Mouse (Mus musculus) CH12.LX (cell line): ENCODE data around the gene Trmu. TPM values are rescaled to one million over a fixed set of nuclear protein-coding genes. Genes with fewer than 3 reads are reported as not detected.

Source experiments
- DNase-seq: peaks from one replicate; pipeline ENCODE4 v3.0.0-alpha.2; 2013; ENCODE audit errors: extremely low read depth
- H3K27ac ChIP-seq: 2 replicates; pipeline ENCODE4 v1.5.1; 2012; ENCODE audit warnings: low read depth, mild to moderate bottlenecking, control low read depth, moderate library complexity; ENCODE audit not compliant: insufficient read depth
- H3K27me3 ChIP-seq: replicated peaks from 2 replicates; pipeline ENCODE3; 2012; ENCODE audit warnings: inconsistent platforms
- H3K36me3 ChIP-seq, 2 experiments: replicated peaks in 1 of 2; 2 replicates each; pipeline versions ENCODE3 to v1.6.1; 2012; ENCODE audit warnings: inconsistent platforms in 1 of 2, low read length in 1 of 2, mild to moderate bottlenecking in 1 of 2, mixed read lengths in 1 of 2, moderate library complexity in 1 of 2; ENCODE audit not compliant: control insufficient read depth in 1 of 2, insufficient read depth in 1 of 2
- H3K4me1 ChIP-seq, 2 experiments: 2 replicates each; pipeline ENCODE4 v1.6.1; 2012; ENCODE audit warnings: inconsistent platforms in 1 of 2, moderate library complexity in 1 of 2; ENCODE audit not compliant: insufficient read depth in 2 of 2, control insufficient read depth in 1 of 2
- H3K4me2 ChIP-seq: 2 replicates; pipeline ENCODE4 v1.6.1; 2012; ENCODE audit warnings: low read depth, mild to moderate bottlenecking, control low read depth; ENCODE audit not compliant: poor library complexity, insufficient read depth, severe bottlenecking
- H3K4me3 ChIP-seq, 3 experiments: fragments of 150-350 bp in 1 of 3; sonication (generic) in 1 of 3; replicated peaks in 1 of 3; 2 replicates each; pipeline versions ENCODE3 to v1.5.1; 2011 to 2012; ENCODE audit warnings: low read depth in 2 of 3, low read length in 2 of 3, mild to moderate bottlenecking in 2 of 3, moderate library complexity in 2 of 3, control low read depth in 1 of 3, improper control_type of control experiment in 1 of 3, inconsistent platforms in 1 of 3, mixed read lengths in 1 of 3; ENCODE audit not compliant: poor library complexity in 1 of 3
- H3K79me2 ChIP-seq: replicated peaks from 2 replicates; pipeline ENCODE4 v1.6.1; 2012; ENCODE audit warnings: mild to moderate bottlenecking, moderate library complexity; ENCODE audit not compliant: control insufficient read depth, poor library complexity, insufficient read depth, severe bottlenecking; ENCODE audit errors: extremely low read depth
- H3K9ac ChIP-seq: 2 replicates; pipeline ENCODE4 v1.6.1; 2012; ENCODE audit warnings: low read depth, mild to moderate bottlenecking, control low read depth, moderate library complexity; ENCODE audit not compliant: insufficient read depth
- H3K9me3 ChIP-seq: replicated peaks from 2 replicates; pipeline ENCODE3; 2012; ENCODE audit warnings: low read length, inconsistent platforms, mixed read lengths
- BHLHE40 ChIP-seq: IDR thresholded peaks from 2 replicates; pipeline ENCODE4 v1.6.1; 2011; ENCODE audit warnings: mild to moderate bottlenecking, low read depth, low read length, improper control_type of control experiment
- CHD1 ChIP-seq: IDR thresholded peaks from 2 replicates; pipeline ENCODE4 v1.6.1; 2012; ENCODE audit warnings: low read depth, low read length, improper control_type of control experiment, inconsistent platforms
- CHD2 ChIP-seq: IDR thresholded peaks from 2 replicates; pipeline ENCODE4 v1.6.1; 2011; ENCODE audit warnings: low read length, improper control_type of control experiment
- CTCF ChIP-seq, 2 experiments: IDR thresholded peaks in 1 of 2; conservative IDR thresholded peaks in 1 of 2; 2 replicates each; pipeline ENCODE4 v1.5.1; 2011 to 2012; ENCODE audit warnings: low read depth in 2 of 2, low read length in 2 of 2, improper control_type of control experiment in 1 of 2, inconsistent platforms in 1 of 2, mild to moderate bottlenecking in 1 of 2, moderate library complexity in 1 of 2
- E2F4 ChIP-seq: IDR thresholded peaks from 2 replicates; pipeline ENCODE4 v1.6.1; 2011; ENCODE audit warnings: low read depth, low read length, improper control_type of control experiment; ENCODE audit not compliant: insufficient replicate concordance
- ELF1 ChIP-seq: IDR thresholded peaks from 2 replicates; pipeline ENCODE4 v1.6.1; 2014; ENCODE audit warnings: low read depth, mild to moderate bottlenecking, inconsistent platforms, low read length, improper control_type of control experiment
- EP300 ChIP-seq: IDR thresholded peaks from 2 replicates; pipeline ENCODE4 v1.6.1; 2011; ENCODE audit warnings: low read length, improper control_type of control experiment
- ETS1 ChIP-seq: conservative IDR thresholded peaks from 2 replicates; pipeline ENCODE4 v1.6.1; 2012; ENCODE audit warnings: low read depth, mild to moderate bottlenecking, inconsistent platforms, low read length, improper control_type of control experiment, moderate library complexity
- GABPA ChIP-seq: IDR thresholded peaks from 2 replicates; pipeline ENCODE4 v1.6.1; 2012; ENCODE audit warnings: low read depth, low read length, improper control_type of control experiment, inconsistent platforms; ENCODE audit not compliant: insufficient replicate concordance
- HCFC1 ChIP-seq: IDR thresholded peaks from 2 replicates; pipeline ENCODE4 v1.6.1; 2012; ENCODE audit warnings: low read depth, mild to moderate bottlenecking, inconsistent platforms, low read length, improper control_type of control experiment
- IRF4 ChIP-seq: IDR thresholded peaks from 2 replicates; pipeline ENCODE4 v1.6.1; 2014; ENCODE audit warnings: low read depth, mild to moderate bottlenecking, inconsistent platforms, low read length, improper control_type of control experiment
- JUN ChIP-seq: IDR thresholded peaks from 2 replicates; pipeline ENCODE4 v1.6.1; 2011; ENCODE audit warnings: low read depth, mild to moderate bottlenecking, low read length, improper control_type of control experiment, moderate library complexity; ENCODE audit not compliant: insufficient read depth
- JUND ChIP-seq: conservative IDR thresholded peaks from 2 replicates; pipeline ENCODE4 v1.6.1; 2011; ENCODE audit warnings: low read depth, low read length, improper control_type of control experiment
- KAT2A ChIP-seq: IDR thresholded peaks from 2 replicates; pipeline ENCODE4 v1.6.1; 2012; ENCODE audit warnings: low read length, improper control_type of control experiment, inconsistent platforms; ENCODE audit not compliant: insufficient replicate concordance
- MAFK ChIP-seq: IDR thresholded peaks from 2 replicates; pipeline ENCODE4 v1.6.1; 2011; ENCODE audit warnings: low read length, improper control_type of control experiment; ENCODE audit not compliant: insufficient replicate concordance
- MAX ChIP-seq: IDR thresholded peaks from 2 replicates; pipeline ENCODE4 v1.6.1; 2011; ENCODE audit warnings: low read length, improper control_type of control experiment
- MAZ ChIP-seq: IDR thresholded peaks from 2 replicates; pipeline ENCODE4 v1.6.1; 2012; ENCODE audit warnings: low read depth, mild to moderate bottlenecking, inconsistent platforms, low read length, improper control_type of control experiment, moderate library complexity
- MEF2A ChIP-seq: IDR thresholded peaks from 2 replicates; pipeline ENCODE4 v1.6.1; 2014; ENCODE audit warnings: low read depth, mild to moderate bottlenecking, inconsistent platforms, low read length, improper control_type of control experiment, borderline replicate concordance
- MXI1 ChIP-seq: IDR thresholded peaks from 2 replicates; pipeline ENCODE4 v1.6.1; 2011; ENCODE audit warnings: mild to moderate bottlenecking, low read depth, low read length, improper control_type of control experiment
- MYC ChIP-seq: IDR thresholded peaks from 2 replicates; pipeline ENCODE4 v1.6.1; 2011; ENCODE audit warnings: low read depth, mild to moderate bottlenecking, improper control_type of control experiment, low read length
- NELFE ChIP-seq: IDR thresholded peaks from 2 replicates; pipeline ENCODE4 v1.6.1; 2011; ENCODE audit warnings: low read depth, low read length, improper control_type of control experiment
- NRF1 ChIP-seq: IDR thresholded peaks from 2 replicates; pipeline ENCODE4 v1.6.1; 2014; ENCODE audit warnings: low read depth, mild to moderate bottlenecking, inconsistent platforms, low read length, improper control_type of control experiment, moderate library complexity
- PAX5 ChIP-seq: IDR thresholded peaks from 2 replicates; pipeline ENCODE4 v1.6.1; 2012; ENCODE audit warnings: low read length, inconsistent platforms, mixed read lengths
- POLR2A ChIP-seq: IDR thresholded peaks from 2 replicates; pipeline ENCODE4 v1.6.1; 2011; ENCODE audit warnings: low read depth, mild to moderate bottlenecking, improper control_type of control experiment, low read length
- POLR2AphosphoS2 ChIP-seq: IDR thresholded peaks from 2 replicates; pipeline ENCODE4 v1.6.1; 2011; ENCODE audit warnings: low read depth, low read length, improper control_type of control experiment
- RAD21 ChIP-seq: IDR thresholded peaks from 2 replicates; pipeline ENCODE4 v1.6.1; 2011; ENCODE audit warnings: low read depth, mild to moderate bottlenecking, low read length, improper control_type of control experiment, moderate library complexity
- RCOR1 ChIP-seq: conservative IDR thresholded peaks from 2 replicates; pipeline ENCODE4 v1.6.1; 2012; ENCODE audit warnings: low read depth, mild to moderate bottlenecking, inconsistent platforms, low read length, improper control_type of control experiment
- SIN3A ChIP-seq: IDR thresholded peaks from 2 replicates; pipeline ENCODE4 v1.6.1; 2012; ENCODE audit warnings: low read length, improper control_type of control experiment, inconsistent platforms
- SMC3 ChIP-seq: IDR thresholded peaks from 2 replicates; pipeline ENCODE4 v1.6.1; 2011; ENCODE audit warnings: low read depth, low read length, improper control_type of control experiment
- TBP ChIP-seq: conservative IDR thresholded peaks from 2 replicates; pipeline ENCODE4 v1.6.1; 2011; ENCODE audit warnings: low read depth, low read length, improper control_type of control experiment
- TCF12 ChIP-seq: IDR thresholded peaks from 2 replicates; pipeline ENCODE4 v1.6.1; 2014; ENCODE audit warnings: low read depth, mild to moderate bottlenecking, inconsistent platforms, low read length, improper control_type of control experiment
- UBTF ChIP-seq: IDR thresholded peaks from 2 replicates; pipeline ENCODE4 v1.6.1; 2012; ENCODE audit warnings: low read depth, mild to moderate bottlenecking, inconsistent platforms, low read length, improper control_type of control experiment, moderate library complexity
- USF1 ChIP-seq: IDR thresholded peaks from 2 replicates; pipeline ENCODE4 v1.6.1; 2014; ENCODE audit warnings: low read depth, mild to moderate bottlenecking, inconsistent platforms, low read length, improper control_type of control experiment
- USF2 ChIP-seq: conservative IDR thresholded peaks from 2 replicates; pipeline ENCODE4 v1.6.1; 2011; ENCODE audit warnings: low read depth, low read length, improper control_type of control experiment
- ZC3H11A ChIP-seq: IDR thresholded peaks from 2 replicates; pipeline ENCODE4 v1.6.1; 2012; ENCODE audit warnings: low read depth, mild to moderate bottlenecking, inconsistent platforms, low read length, improper control_type of control experiment
- ZKSCAN1 ChIP-seq: IDR thresholded peaks from 2 replicates; pipeline ENCODE4 v1.6.1; 2012; ENCODE audit warnings: low read depth, inconsistent platforms, low read length, improper control_type of control experiment, borderline replicate concordance
- ZMIZ1 ChIP-seq: IDR thresholded peaks from 2 replicates; pipeline ENCODE4 v1.6.1; 2012; ENCODE audit warnings: low read depth, mild to moderate bottlenecking, inconsistent platforms, low read length, improper control_type of control experiment
- ZNF384 ChIP-seq: IDR thresholded peaks from 2 replicates; pipeline ENCODE4 v1.6.1; 2012; ENCODE audit warnings: low read depth, low read length, improper control_type of control experiment, inconsistent platforms
- dilution Hi-C: fragments of 300-500 bp; cut with MboI; formaldehyde crosslinking; loops from 2 replicates; pipeline ENCODE4 v1.14.3; 2020; ENCODE audit warnings: low sequenced_read_pairs; ENCODE audit not compliant: extremely low pct_unique_long_range_greater_than_20kb, extremely low pct_ligation_motif_present
- in situ Hi-C: fragments of 300-500 bp; cut with MboI; formaldehyde crosslinking; loops from 3 replicates; pipeline ENCODE4 v1.14.3; 2019; ENCODE audit warnings: low sequenced_read_pairs, low pct_ligation_motif_present, low pct_unique_long_range_greater_than_20kb, mixed read lengths
- polyA plus RNA-seq: library from polyadenylated mRNA; unstranded; fragments of >175 nt; gene quantifications from 2 replicates; pipeline ENCODE4 v1.2.1, GENCODE M21; 2012; ENCODE audit warnings: low read depth; ENCODE audit not compliant: insufficient read length
- total RNA-seq, 2 experiments: library from RNA; depleted of rRNA; stranded (reverse); fragments of 300-350 nt in 1 of 2; fragments of >200 nt in 1 of 2; gene quantifications; 2 replicates each; pipeline ENCODE4 v1.2.3; 2012 to 2014

Trmu gene
- total and polyA plus RNA-seq, 3 experiments, result 20.2 to 26.4 (median 24.9) TPM

DNA sequence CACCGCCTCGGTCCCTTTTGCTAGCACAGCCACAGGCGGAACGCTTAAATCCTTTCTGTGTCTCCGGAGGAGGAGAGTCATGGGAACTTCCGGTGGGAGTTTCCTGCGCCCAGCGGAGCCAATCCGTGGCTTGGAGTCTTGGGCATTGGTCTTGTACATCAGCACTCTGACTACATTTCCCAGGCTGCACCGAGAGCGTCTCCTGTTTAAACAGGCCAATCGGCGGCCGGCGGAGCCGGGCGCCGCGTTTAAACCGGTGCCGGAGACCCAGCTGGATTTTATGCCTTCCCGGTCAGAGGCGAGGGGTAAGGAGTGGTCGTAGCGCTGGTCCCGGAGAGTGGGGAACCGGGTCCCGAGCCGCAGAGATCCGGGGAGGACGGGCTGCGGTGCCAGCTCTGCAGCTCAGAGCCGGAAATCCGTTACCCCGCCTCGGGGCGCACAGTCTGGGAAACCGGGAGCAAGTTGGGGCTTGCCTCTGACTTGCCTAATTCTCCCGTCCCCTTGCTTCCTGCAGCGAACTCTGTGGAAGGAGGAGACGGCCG, 19.6 kb upstream of the Trmu start, which contains the start of gene Gtse1:
Gene Gtse1, plus strand, starts transcription at position 256 of the 542 bp plus-strand sequence.
- peak; percentile 97 for DNase-seq
- Histone ChIP-seq H3K9ac (peak within 1 kb of the TSS; percentile 83), H3K79me2 (peaks cover 32% of the 10 kb centered on the region), H3K4me2 (peak within 1 kb of the TSS; percentile 75), H3K27me3 (no peaks in the 10 kb centered on the region), H3K4me1 (peaks cover 3 to 33% of the 10 kb centered on the region in 2 experiments), H3K36me3 (peaks cover 27 to 47% of the 10 kb centered on the region in 2 experiments), H3K4me3 (peak within 1 kb of the TSS; percentile 80 to 86 (median 84)), H3K9me3 (no peaks in the 10 kb centered on the region), H3K27ac (peak within 1 kb of the TSS; percentile 15)
- dilution Hi-C loops (no loop called here), in situ Hi-C loops (loop anchor here (5.0 kb wide), 2 partner anchors 142 to 247 kb away; no protein-coding TSS in a partner anchor)
- TF ChIP-seq RAD21, result no peak
- 0 out of 2 replicates have a peak, but pooled peaks have one; percentile 12 for TF ChIP-seq BHLHE40
- no peak for TF ChIP-seq JUN
- no peak for TF ChIP-seq ZC3H11A
- TF ChIP-seq POLR2AphosphoS2, result 0 out of 2 replicates have a peak, but pooled peaks have one; percentile 71
- no peak for TF ChIP-seq USF1
- no peak for TF ChIP-seq JUND
- peak; percentile 99 for TF ChIP-seq SIN3A
- TF ChIP-seq PAX5, result no peak
- peak; percentile 97 for TF ChIP-seq HCFC1
- no peak for TF ChIP-seq MAFK
- TF ChIP-seq CHD2, result peak; percentile 78
- no peak for TF ChIP-seq USF2
- TF ChIP-seq MAX, result no peak; the same call in 1 of the 2 replicates
- peak; percentile 18; the same call in 1 of the 2 replicates for TF ChIP-seq ETS1
- peak; percentile 23; the same call in 1 of the 2 replicates for TF ChIP-seq NRF1
- no peak for TF ChIP-seq ZNF384
- TF ChIP-seq UBTF, result no peak
- TF ChIP-seq IRF4, result peak; percentile 69
- peak; percentile 87; the same call in 1 of the 2 replicates for TF ChIP-seq E2F4
- TF ChIP-seq KAT2A, result peak; percentile 97; the same call in 1 of the 2 replicates
- TF ChIP-seq RCOR1, result 0 out of 2 replicates have a peak, but pooled peaks have one; percentile 47
- peak; percentile 74; the same call in 1 of the 2 replicates for TF ChIP-seq MAZ
- peak; percentile 72 for TF ChIP-seq NELFE
- TF ChIP-seq ELF1, result peak; percentile 73
- peak; percentile 28 for TF ChIP-seq MEF2A
- peak; percentile 80 for TF ChIP-seq TCF12
- TF ChIP-seq CTCF (conservative IDR thresholded peaks at IDR 0.05 in 1 of 2, IDR thresholded peaks at IDR 0.05 in 1 of 2; ENCODE audit: low read depth in 2 of 2, low read length in 2 of 2), result no peak
- no peak for TF ChIP-seq EP300
- peak; percentile 61; the same call in 1 of the 2 replicates for TF ChIP-seq GABPA
- TF ChIP-seq TBP, result peak; percentile 92
- TF ChIP-seq MXI1, result peak; percentile 89
- no peak for TF ChIP-seq MYC
- no peak for TF ChIP-seq ZKSCAN1
- TF ChIP-seq POLR2A, result peak; percentile 82
- peak; percentile 93 for TF ChIP-seq CHD1
- peak; percentile 73 for TF ChIP-seq ZMIZ1
- no peak for TF ChIP-seq SMC3
